Mouse (Mus musculus) myocyte (in vitro differentiated cells): Measurements from ENCODE around the gene Adgrl2. TPM values are rescaled to one million over a fixed set of nuclear protein-coding genes. Genes with fewer than 3 reads are reported as not detected.

Experiments
- H3K27me3 ChIP-seq: one replicate; pipeline ENCODE4 v1.6.1; 2011; ENCODE audit not compliant: control insufficient read depth, insufficient read depth, insufficient read length
- H3K36me3 ChIP-seq: one replicate; pipeline ENCODE4 v1.6.1; 2011; ENCODE audit not compliant: control insufficient read depth, insufficient read depth
- H3K4me2 ChIP-seq: one replicate; pipeline ENCODE4 v1.6.1; 2011; ENCODE audit warnings: low read depth, control low read depth
- H3K4me3 ChIP-seq: one replicate; pipeline ENCODE4 v1.5.1; 2011; ENCODE audit warnings: mild to moderate bottlenecking, control low read depth, moderate library complexity
- H3K79me2 ChIP-seq: one replicate; pipeline ENCODE4 v1.6.1; 2011; ENCODE audit not compliant: control insufficient read depth, insufficient read depth
- H3ac ChIP-seq: one replicate; pipeline ENCODE4 v1.6.1; 2011; ENCODE audit not compliant: control insufficient read depth, insufficient read length
- CEBPB ChIP-seq: IDR thresholded peaks from 2 replicates; pipeline ENCODE4 v1.6.1; 2011; ENCODE audit warnings: mild to moderate bottlenecking, moderate library complexity; ENCODE audit not compliant: poor library complexity, insufficient read depth, severe bottlenecking
- E2F4 ChIP-seq: IDR thresholded peaks from one replicate; pipeline ENCODE4 v1.6.1; 2011; ENCODE audit warnings: mild to moderate bottlenecking, control low read depth, moderate library complexity; ENCODE audit not compliant: insufficient read depth
- MAX ChIP-seq: IDR thresholded peaks from one replicate; pipeline ENCODE4 v1.6.1; 2011; ENCODE audit warnings: low read depth, mild to moderate bottlenecking, control low read depth
- MYOD1 ChIP-seq, 3 experiments: IDR thresholded peaks; one replicate each; pipeline ENCODE4 v1.6.1; 2011; ENCODE audit warnings: control low read depth in 2 of 3, low read depth in 2 of 3, mild to moderate bottlenecking in 2 of 3, moderate library complexity in 1 of 3; ENCODE audit not compliant: insufficient read length in 2 of 3, control insufficient read depth in 1 of 3
- MYOG ChIP-seq, 3 experiments: IDR thresholded peaks; one replicate each; pipeline ENCODE4 v1.6.1; 2011; ENCODE audit warnings: control low read depth in 2 of 3, low read depth in 2 of 3, mild to moderate bottlenecking in 2 of 3; ENCODE audit not compliant: insufficient read length in 2 of 3, control insufficient read depth in 1 of 3, insufficient read depth in 1 of 3
- POLR2A ChIP-seq: IDR thresholded peaks from one replicate; pipeline ENCODE4 v1.6.1; 2011; ENCODE audit warnings: low read depth, mild to moderate bottlenecking, control low read depth, moderate library complexity; ENCODE audit not compliant: insufficient read length
- POLR2AphosphoS2 ChIP-seq: IDR thresholded peaks from one replicate; pipeline ENCODE4 v1.6.1; 2011; ENCODE audit warnings: low read depth, control low read depth; ENCODE audit not compliant: insufficient read length
- REST ChIP-seq: IDR thresholded peaks from one replicate; pipeline ENCODE4 v1.6.1; 2011; ENCODE audit warnings: mild to moderate bottlenecking, control low read depth, moderate library complexity; ENCODE audit not compliant: insufficient read depth, insufficient read length
- SRF ChIP-seq: IDR thresholded peaks from one replicate; pipeline ENCODE4 v1.6.1; 2011; ENCODE audit warnings: low read depth; ENCODE audit not compliant: control insufficient read depth, insufficient read length
- TCF12 ChIP-seq: IDR thresholded peaks from one replicate; pipeline ENCODE4 v1.6.1; 2011; ENCODE audit warnings: mild to moderate bottlenecking, control low read depth; ENCODE audit not compliant: poor library complexity, insufficient read depth, severe bottlenecking
- TCF3 ChIP-seq: IDR thresholded peaks from one replicate; pipeline ENCODE4 v1.6.1; 2011; ENCODE audit warnings: low read depth, control low read depth; ENCODE audit not compliant: insufficient read length
- USF1 ChIP-seq: IDR thresholded peaks from one replicate; pipeline ENCODE4 v1.6.1; 2011; ENCODE audit warnings: low read depth, mild to moderate bottlenecking, control low read depth, moderate library complexity
- polyA plus RNA-seq: library from polyadenylated mRNA; unstranded; fragments of >200 nt; fragmentation: generic; extraction: Trizol; gene quantifications from one replicate; pipeline ENCODE4 v1.2.1, GENCODE M21; 2012; ENCODE audit warnings: missing spikeins

Gene Adgrl2
- polyA plus RNA-seq: 11.7 TPM

GRCm38 (mm10) chr3:148990531-148991003 lies at the start of gene Adgrl2:
Gene Adgrl2, minus strand, starts transcription at chr3:148990555.
- peaks cover 26% of the 10 kb centered on the region for H3K79me2 ChIP-seq
- H3K27me3 ChIP-seq: no peaks in the 10 kb centered on the region
- H3K4me2 ChIP-seq: peak within 1 kb of the TSS; percentile 62
- TF ChIP-seq POLR2A (peak; percentile 16), E2F4 (no peak)
- H3K36me3 ChIP-seq: no peaks in the 10 kb centered on the region
- H3K4me3 ChIP-seq: peak within 1 kb of the TSS; percentile 85
- peak within 1 kb of the TSS; percentile 68 for H3ac ChIP-seq

GRCm38 (mm10) chr3:149038771-149039170 lies 48.4 kb upstream of the Adgrl2 start:
- H3ac ChIP-seq: no peak overlapping the region

GRCm38 (mm10) chr3:149019925-149020324 lies 29.6 kb upstream of the Adgrl2 start:
- no peaks in the 10 kb centered on the region for H3K79me2 ChIP-seq
- TF ChIP-seq TCF12: no peak
- TF ChIP-seq MYOG (IDR thresholded peaks at IDR 0.05; ENCODE audit: control insufficient read depth in 1 of 3, insufficient read depth in 1 of 3, insufficient read length in 2 of 3, low read depth in 2 of 3): no peak
- TF ChIP-seq TCF3: no peak
- no peak for TF ChIP-seq E2F4
- no peak for TF ChIP-seq POLR2A
- TF ChIP-seq POLR2AphosphoS2: no peak
- TF ChIP-seq MAX: no peak
- no peak for TF ChIP-seq USF1
- TF ChIP-seq CEBPB: no peak
- TF ChIP-seq REST: no peak
- no peak for TF ChIP-seq SRF
- no peak for TF ChIP-seq MYOD1 (IDR thresholded peaks at IDR 0.05; ENCODE audit: control insufficient read depth in 1 of 3, insufficient read length in 2 of 3, low read depth in 2 of 3)

More at GRCm38 (mm10) chr3:149038771-149039170, 48.4 kb upstream of the Adgrl2 start:
- no peaks in the 10 kb centered on the region for H3K36me3 ChIP-seq
- no peak overlapping the region for H3K4me2 ChIP-seq
- H3K4me3 ChIP-seq: no peak overlapping the region
- no peaks in the 10 kb centered on the region for H3K27me3 ChIP-seq
- TF ChIP-seq POLR2A (no peak), TCF12 (no peak), MYOG (IDR thresholded peaks at IDR 0.05; ENCODE audit: control insufficient read depth in 1 of 3, insufficient read depth in 1 of 3, insufficient read length in 2 of 3, low read depth in 2 of 3) (no peak), CEBPB (no peak), MYOD1 (IDR thresholded peaks at IDR 0.05; ENCODE audit: control insufficient read depth in 1 of 3, insufficient read length in 2 of 3, low read depth in 2 of 3) (no peak), REST (no peak)
- no peaks in the 10 kb centered on the region for H3K79me2 ChIP-seq

GRCm38 (mm10) chr3:149009311-149009710 lies 19.0 kb upstream of the Adgrl2 start:
- Histone ChIP-seq H3K79me2 (no peaks in the 10 kb centered on the region), H3ac (no peak overlapping the region), H3K4me2 (no peak overlapping the region), H3K4me3 (no peak overlapping the region), H3K36me3 (no peaks in the 10 kb centered on the region), H3K27me3 (no peaks in the 10 kb centered on the region)
- TF ChIP-seq SRF (no peak), E2F4 (no peak), POLR2A (no peak), TCF12 (no peak), MYOD1 (IDR thresholded peaks at IDR 0.05; ENCODE audit: control insufficient read depth in 1 of 3, insufficient read length in 2 of 3, low read depth in 2 of 3) (no peak), POLR2AphosphoS2 (no peak), CEBPB (no peak), REST (no peak), USF1 (no peak), MYOG (IDR thresholded peaks at IDR 0.05; ENCODE audit: control insufficient read depth in 1 of 3, insufficient read depth in 1 of 3, insufficient read length in 2 of 3, low read depth in 2 of 3) (no peak)

More at GRCm38 (mm10) chr3:149019925-149020324, 29.6 kb upstream of the Adgrl2 start:
- Histone ChIP-seq H3K36me3 (no peaks in the 10 kb centered on the region), H3K4me3 (no peak overlapping the region), H3K27me3 (no peaks in the 10 kb centered on the region), H3ac (no peak overlapping the region), H3K4me2 (no peak overlapping the region)

- no peaks in the 10 kb centered on the region for H3K79me2 ChIP-seq
- TF ChIP-seq REST (no peak), POLR2AphosphoS2 (no peak), SRF (no peak), MAX (no peak), MYOD1 (IDR thresholded peaks at IDR 0.05; ENCODE audit: control insufficient read depth in 1 of 3, insufficient read length in 2 of 3, low read depth in 2 of 3) (no peak), E2F4 (no peak), POLR2A (no peak), TCF12 (no peak), USF1 (no peak), CEBPB (no peak), MYOG (IDR thresholded peaks at IDR 0.05; ENCODE audit: control insufficient read depth in 1 of 3, insufficient read depth in 1 of 3, insufficient read length in 2 of 3, low read depth in 2 of 3) (no peak), TCF3 (no peak)
- no peak overlapping the region for H3K4me3 ChIP-seq
- H3K27me3 ChIP-seq: no peaks in the 10 kb centered on the region
- H3K4me2 ChIP-seq: no peak overlapping the region
- no peak overlapping the region for H3ac ChIP-seq
- no peaks in the 10 kb centered on the region for H3K36me3 ChIP-seq
These were observed 18.3 kb upstream of the Adgrl2 start for GRCm38 (mm10) chr3:149008634-149009023.
